Mouse (Mus musculus) cerebellum, adult 2 months (tissue): ENCODE results near the gene Ss18l2.

ENCODE experiments used
- CTCF ChIP-seq: fragments of 200-500 bp; IDR thresholded peaks from 2 replicates; pipeline ENCODE4 v1.5.1; 2011; ENCODE audit warnings: low read depth, mild to moderate bottlenecking, control low read depth, low read length, moderate library complexity, borderline replicate concordance; ENCODE audit not compliant: insufficient read depth
- POLR2A ChIP-seq: fragments of 200-500 bp; IDR thresholded peaks from 2 replicates; pipeline ENCODE4 v1.6.1; 2011; ENCODE audit warnings: low read length, control low read depth, borderline replicate concordance; ENCODE audit not compliant: insufficient read depth

DNA sequence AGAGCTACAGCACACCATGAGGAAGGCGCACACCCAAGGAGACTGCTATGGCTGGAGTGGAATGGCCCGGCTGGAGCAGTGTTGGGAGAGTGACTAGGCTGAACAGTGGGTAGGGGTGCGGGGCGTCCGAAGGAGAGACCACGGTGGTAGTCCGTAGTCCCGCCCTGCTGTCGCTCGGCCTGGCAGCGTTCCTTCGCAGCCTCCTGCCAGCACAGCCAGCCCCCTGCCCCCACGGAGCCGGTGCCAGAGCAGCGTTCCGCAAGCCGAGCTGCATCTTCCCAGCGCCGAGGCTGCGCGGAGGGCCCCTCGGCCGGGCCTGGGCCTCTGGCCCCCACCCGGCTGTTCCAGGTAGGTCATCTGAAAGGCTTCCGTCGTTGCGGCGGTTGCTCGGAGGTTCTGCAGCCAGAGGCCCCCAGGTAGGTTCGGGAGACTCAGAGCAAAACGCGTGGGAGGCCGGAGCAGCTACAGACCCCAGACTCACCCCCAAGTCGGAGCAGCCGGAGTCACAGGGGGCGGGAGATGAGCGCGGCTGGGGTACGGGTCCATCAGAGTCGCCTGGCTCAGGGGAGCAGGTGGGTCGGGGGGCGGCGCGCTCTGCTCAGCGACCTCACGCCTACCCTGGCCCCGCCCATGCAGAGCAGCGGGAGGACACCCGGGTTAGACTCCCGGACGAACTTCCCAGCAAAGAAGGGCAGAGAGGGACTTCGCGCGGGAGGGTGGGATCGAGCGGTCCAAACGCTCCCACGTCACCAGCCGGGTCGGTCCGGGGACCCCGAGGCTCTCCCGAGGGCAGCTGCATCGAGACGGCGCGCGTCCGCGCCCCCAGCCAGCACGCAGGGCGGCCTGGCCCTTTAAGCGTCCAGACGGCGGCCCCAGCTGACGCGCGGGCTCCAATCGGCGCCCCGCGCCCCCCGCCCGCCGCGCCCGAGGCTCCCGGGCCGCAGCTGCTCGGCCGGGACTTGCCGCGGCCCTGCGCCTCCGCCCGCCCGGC lies 49.3 kb downstream of the Ss18l2 start, which contains the start of gene Zfp651:
- TF ChIP-seq CTCF (no peak), POLR2A (peak; percentile 28; the same call in 1 of the 2 replicates)
